Mouse (Mus musculus) hindbrain, embryonic 12.5 days (tissue): Measurements from ENCODE around the gene Serpinc1. TPM values are rescaled to one million over a fixed set of nuclear protein-coding genes. Genes with fewer than 3 reads are reported as not detected.
"Not testable (repeated sequence)": the region's sequence is repeated elsewhere in the genome, so short reads cannot be mapped to it uniquely, and the experiment has no call there.

ENCODE experiments used
- ATAC-seq: fragments of 200-750 bp; cut with Nextera tagmentation; 2 replicates; pipeline ENCODE4 v1.8.0; 2017; ENCODE audit warnings: moderate TSS enrichment; ENCODE audit not compliant: low FRiP score
- H3K27ac ChIP-seq: fragments of 300-500 bp; sonication (generic); 2 replicates; pipeline ENCODE4 v1.5.1; 2016; ENCODE audit warnings: mild to moderate bottlenecking
- H3K27me3 ChIP-seq: fragments of 300-500 bp; sonication (generic); 2 replicates; pipeline ENCODE4 v1.6.1; 2016; ENCODE audit warnings: mild to moderate bottlenecking
- H3K36me3 ChIP-seq: fragments of 300-500 bp; sonication (generic); 2 replicates; pipeline ENCODE4 v1.6.1; 2016; ENCODE audit warnings: mild to moderate bottlenecking
- H3K4me1 ChIP-seq: fragments of 300-500 bp; sonication (generic); 2 replicates; pipeline ENCODE4 v1.6.1; 2016
- H3K4me2 ChIP-seq: fragments of 300-500 bp; sonication (generic); replicated peaks from 2 replicates; pipeline ENCODE4 v1.6.1; 2016; ENCODE audit warnings: mild to moderate bottlenecking
- H3K4me3 ChIP-seq: fragments of 300-500 bp; sonication (generic); 2 replicates; pipeline ENCODE4 v1.5.1; 2016; ENCODE audit warnings: mild to moderate bottlenecking
- H3K9ac ChIP-seq: fragments of 300-500 bp; sonication (generic); 2 replicates; pipeline ENCODE4 v1.6.1; 2016; ENCODE audit warnings: mild to moderate bottlenecking, moderate library complexity
- H3K9me3 ChIP-seq: fragments of 300-500 bp; sonication (generic); replicated peaks from 2 replicates; pipeline ENCODE4 v1.6.1; 2016; ENCODE audit warnings: mild to moderate bottlenecking
- WGBS: fragments of 180-500 bp; shearing (Covaris S2); methylation state at CpG from one replicate; pipeline ENCODE4 v1.1.7; 2016; 5-methylcytosine and 5-hydroxymethylcytosine counted together
- polyA plus RNA-seq: library from polyadenylated mRNA; unstranded; fragments of >200 nt; fragmentation: Nextera tagmentation; extraction: Ambion mirVana; gene quantifications from 2 replicates; pipeline ENCODE4 v1.2.1, GENCODE M21; 2016

Serpinc1 gene
- polyA plus RNA-seq, 1 experiment from 2014 or later, result 2.9 TPM

- no peaks in the 10 kb centered on the region for H3K27me3 ChIP-seq
- 83% methylated on average over 2 of the region's 2 CpGs for WGBS
- no peak for ATAC-seq
- H3K36me3 ChIP-seq, result peaks cover 35% of the 10 kb centered on the region
- no peaks in the 10 kb centered on the region for H3K9me3 ChIP-seq
- H3K9ac ChIP-seq, result no peak overlapping the region
- no peak overlapping the region for H3K27ac ChIP-seq
- no peak overlapping the region for H3K4me2 ChIP-seq
- no peaks in the 10 kb centered on the region for H3K4me1 ChIP-seq
- H3K4me3 ChIP-seq, result no peak overlapping the region
Measured at GRCm38 (mm10) chr1:161027196-161027595, 48.8 kb downstream of the Serpinc1 start.

- H3K27me3 ChIP-seq, H3K9ac ChIP-seq, H3K27ac ChIP-seq, H3K4me2 ChIP-seq, H3K4me1 ChIP-seq, H3K4me3 ChIP-seq, H3K9me3 ChIP-seq, ATAC-seq: not testable (repeated sequence)
- WGBS, result 93% methylated on average over 1 of the region's 1 CpGs
- peaks cover 35% of the 10 kb centered on the region for H3K36me3 ChIP-seq
Measured at GRCm38 (mm10) chr1:161028427-161028826, 50.0 kb downstream of the Serpinc1 start.

- no peaks in the 10 kb centered on the region for H3K9me3 ChIP-seq
- no peak overlapping the region for H3K4me2 ChIP-seq
- H3K9ac ChIP-seq, result no peak overlapping the region
- ATAC-seq, result no peak
- no peak overlapping the region for H3K4me3 ChIP-seq
- H3K27me3 ChIP-seq, result no peaks in the 10 kb centered on the region
- peaks cover 35% of the 10 kb centered on the region for H3K36me3 ChIP-seq
- 94% methylated on average over 3 of the region's 3 CpGs for whole genome bisulfite sequencing
- H3K27ac ChIP-seq, result no peak overlapping the region
- peaks cover 8% of the 10 kb centered on the region for H3K4me1 ChIP-seq
Measured at GRCm38 (mm10) chr1:161030058-161030457, 51.7 kb downstream of the Serpinc1 start.

- Histone ChIP-seq H3K4me2 (no peak overlapping the region), H3K9me3 (no peaks in the 10 kb centered on the region), H3K4me3 (no peak overlapping the region), H3K27ac (no peak overlapping the region), H3K36me3 (peaks cover 34% of the 10 kb centered on the region), H3K9ac (no peak overlapping the region), H3K4me1 (peaks cover 14% of the 10 kb centered on the region), H3K27me3 (no peaks in the 10 kb centered on the region)
- 88% methylated on average over 9 of the region's 9 CpGs for WGBS
- no peak for ATAC-seq
Measured at GRCm38 (mm10) chr1:161031881-161032280, 53.5 kb downstream of the Serpinc1 start.

GRCm38 (mm10) chr1:161032345-161032744 is 54.0 kb downstream of the Serpinc1 start:
- Histone ChIP-seq H3K9ac (no peak overlapping the region), H3K9me3 (no peaks in the 10 kb centered on the region), H3K27ac (no peak overlapping the region), H3K4me1 (peaks cover 17% of the 10 kb centered on the region), H3K36me3 (peaks cover 32% of the 10 kb centered on the region), H3K4me2 (no peak overlapping the region), H3K27me3 (no peaks in the 10 kb centered on the region), H3K4me3 (no peak overlapping the region)
- no peak for ATAC-seq
- 92% methylated on average over 7 of the region's 7 CpGs for WGBS

GRCm38 (mm10) chr1:161033856-161034434 is 55.6 kb downstream of the Serpinc1 start:
- Histone ChIP-seq H3K36me3 (peaks cover 45% of the 10 kb centered on the region), H3K4me2 (peak overlapping the region; percentile 53), H3K9ac (peak overlapping the region; percentile 89), H3K9me3 (no peaks in the 10 kb centered on the region), H3K27me3 (no peaks in the 10 kb centered on the region), H3K4me1 (peaks cover 23% of the 10 kb centered on the region), H3K4me3 (peak overlapping the region; percentile 81), H3K27ac (peak overlapping the region; percentile 87)
- 3% methylated on average over 21 of the region's 21 CpGs for WGBS
- no peak for ATAC-seq

- Histone ChIP-seq H3K27me3 (no peaks in the 10 kb centered on the region), H3K9ac (peak within 1 kb of the TSS; percentile 93), H3K4me2 (peak within 1 kb of the TSS; percentile 89), H3K4me3 (peak within 1 kb of the TSS; percentile 81), H3K36me3 (peaks cover 46% of the 10 kb centered on the region), H3K4me1 (peaks cover 23% of the 10 kb centered on the region), H3K27ac (peak within 1 kb of the TSS; percentile 87), H3K9me3 (no peaks in the 10 kb centered on the region)
- under 1% methylated on average over 65 of the region's 76 CpGs for WGBS
- ATAC-seq, result peak; percentile 94
Measured at GRCm38 (mm10) chr1:161034435-161035280, 56.3 kb downstream of the Serpinc1 start, which contains the start of gene Zbtb37. TSS of gene Zbtb37 (minus strand) at chr1:161034849.

- H3K4me1 ChIP-seq, result peaks cover 23% of the 10 kb centered on the region
- peak overlapping the region; percentile 87 for H3K27ac ChIP-seq
- peaks cover 45% of the 10 kb centered on the region for H3K36me3 ChIP-seq
- peak overlapping the region; percentile 89 for H3K4me2 ChIP-seq
- H3K27me3 ChIP-seq, result no peaks in the 10 kb centered on the region
- H3K9ac ChIP-seq, result peak overlapping the region; percentile 93
- WGBS, result under 1% methylated on average over 14 of the region's 14 CpGs
- H3K9me3 ChIP-seq, result no peaks in the 10 kb centered on the region
- H3K4me3 ChIP-seq, result peak overlapping the region; percentile 81
- peak; percentile 46 for ATAC-seq
Measured at GRCm38 (mm10) chr1:161035281-161035785, 56.9 kb downstream of the Serpinc1 start.

- Histone ChIP-seq H3K4me1 (peaks cover 23% of the 10 kb centered on the region), H3K36me3 (peaks cover 45% of the 10 kb centered on the region), H3K9me3 (no peaks in the 10 kb centered on the region), H3K27me3 (no peaks in the 10 kb centered on the region), H3K4me2 (peak overlapping the region; percentile 89), H3K9ac (peak overlapping the region; percentile 93), H3K27ac (peak overlapping the region; percentile 87), H3K4me3 (peak overlapping the region; percentile 81)
- WGBS, result under 1% methylated on average over 6 of the region's 6 CpGs
- no peak for ATAC-seq
Measured at GRCm38 (mm10) chr1:161035786-161036404, 57.5 kb downstream of the Serpinc1 start.

- ATAC-seq, result no peak
- WGBS, result 0% methylated on average over 5 of the region's 5 CpGs
- peak overlapping the region; percentile 89 for H3K4me2 ChIP-seq
- H3K9me3 ChIP-seq, result no peaks in the 10 kb centered on the region
- peak overlapping the region; percentile 81 for H3K4me3 ChIP-seq
- H3K27me3 ChIP-seq, result no peaks in the 10 kb centered on the region
- peak overlapping the region; percentile 87 for H3K27ac ChIP-seq
- peaks cover 41% of the 10 kb centered on the region for H3K36me3 ChIP-seq
- H3K4me1 ChIP-seq, result peaks cover 23% of the 10 kb centered on the region
- H3K9ac ChIP-seq, result peak overlapping the region; percentile 93
Measured at GRCm38 (mm10) chr1:161036411-161036841, 58.0 kb downstream of the Serpinc1 start.

GRCm38 (mm10) chr1:161037026-161037425 is 58.6 kb downstream of the Serpinc1 start:
- H3K27me3 ChIP-seq, result no peaks in the 10 kb centered on the region

GRCm38 (mm10) chr1:161037599-161037998 is 59.2 kb downstream of the Serpinc1 start:
- H3K27me3 ChIP-seq, result no peaks in the 10 kb centered on the region
- peaks cover 23% of the 10 kb centered on the region for H3K4me1 ChIP-seq
- no peaks in the 10 kb centered on the region for H3K9me3 ChIP-seq
- H3K9ac ChIP-seq, result peak overlapping the region; percentile 58; the same call in 1 of the 2 replicates
- peak overlapping the region; percentile 89 for H3K4me2 ChIP-seq
- no peak for ATAC-seq
- no peak overlapping the region for H3K27ac ChIP-seq
- peak overlapping the region; percentile 21 for H3K4me3 ChIP-seq
- WGBS, result 32% methylated on average over 3 of the region's 3 CpGs
- peaks cover 33% of the 10 kb centered on the region for H3K36me3 ChIP-seq

More at GRCm38 (mm10) chr1:161037026-161037425, 58.6 kb downstream of the Serpinc1 start:
- Histone ChIP-seq H3K4me2 (peak overlapping the region; percentile 89), H3K9ac (peak overlapping the region; percentile 93), H3K9me3 (no peaks in the 10 kb centered on the region), H3K4me3 (peak overlapping the region; percentile 81), H3K4me1 (peaks cover 23% of the 10 kb centered on the region), H3K36me3 (peaks cover 38% of the 10 kb centered on the region), H3K27ac (peak overlapping the region; percentile 87; the same call in 1 of the 2 replicates)
- no peak for ATAC-seq
- 0% methylated on average over 1 of the region's 1 CpGs for WGBS
